Mouse (Mus musculus) CH12.LX (cell line): Measurements from ENCODE around the gene Wfdc6b. TPM values are rescaled to one million over a fixed set of nuclear protein-coding genes. Genes with fewer than 3 reads are reported as not detected.

Experiments used
- DNase-seq: peaks from one replicate; pipeline ENCODE4 v3.0.0-alpha.2; 2013; ENCODE audit errors: extremely low read depth
- H3K27ac ChIP-seq: 2 replicates; pipeline ENCODE4 v1.5.1; 2012; ENCODE audit warnings: low read depth, mild to moderate bottlenecking, control low read depth, moderate library complexity; ENCODE audit not compliant: insufficient read depth
- H3K27me3 ChIP-seq: replicated peaks from 2 replicates; pipeline ENCODE3; 2012; ENCODE audit warnings: inconsistent platforms
- H3K36me3 ChIP-seq, 2 experiments: replicated peaks in 1 of 2; 2 replicates each; pipeline versions ENCODE3 to v1.6.1; 2012; ENCODE audit warnings: inconsistent platforms in 1 of 2, low read length in 1 of 2, mild to moderate bottlenecking in 1 of 2, mixed read lengths in 1 of 2, moderate library complexity in 1 of 2; ENCODE audit not compliant: control insufficient read depth in 1 of 2, insufficient read depth in 1 of 2
- H3K4me1 ChIP-seq, 2 experiments: 2 replicates each; pipeline ENCODE4 v1.6.1; 2012; ENCODE audit warnings: inconsistent platforms in 1 of 2, moderate library complexity in 1 of 2; ENCODE audit not compliant: insufficient read depth in 2 of 2, control insufficient read depth in 1 of 2
- H3K4me2 ChIP-seq: 2 replicates; pipeline ENCODE4 v1.6.1; 2012; ENCODE audit warnings: low read depth, mild to moderate bottlenecking, control low read depth; ENCODE audit not compliant: poor library complexity, insufficient read depth, severe bottlenecking
- H3K4me3 ChIP-seq, 3 experiments: fragments of 150-350 bp in 1 of 3; sonication (generic) in 1 of 3; replicated peaks in 1 of 3; 2 replicates each; pipeline versions ENCODE3 to v1.5.1; 2011 to 2012; ENCODE audit warnings: low read depth in 2 of 3, low read length in 2 of 3, mild to moderate bottlenecking in 2 of 3, moderate library complexity in 2 of 3, control low read depth in 1 of 3, improper control_type of control experiment in 1 of 3, inconsistent platforms in 1 of 3, mixed read lengths in 1 of 3; ENCODE audit not compliant: poor library complexity in 1 of 3
- H3K79me2 ChIP-seq: replicated peaks from 2 replicates; pipeline ENCODE4 v1.6.1; 2012; ENCODE audit warnings: mild to moderate bottlenecking, moderate library complexity; ENCODE audit not compliant: control insufficient read depth, poor library complexity, insufficient read depth, severe bottlenecking; ENCODE audit errors: extremely low read depth
- H3K9ac ChIP-seq: 2 replicates; pipeline ENCODE4 v1.6.1; 2012; ENCODE audit warnings: low read depth, mild to moderate bottlenecking, control low read depth, moderate library complexity; ENCODE audit not compliant: insufficient read depth
- H3K9me3 ChIP-seq: replicated peaks from 2 replicates; pipeline ENCODE3; 2012; ENCODE audit warnings: low read length, inconsistent platforms, mixed read lengths
- BHLHE40 ChIP-seq: IDR thresholded peaks from 2 replicates; pipeline ENCODE4 v1.6.1; 2011; ENCODE audit warnings: mild to moderate bottlenecking, low read depth, low read length, improper control_type of control experiment
- CHD2 ChIP-seq: IDR thresholded peaks from 2 replicates; pipeline ENCODE4 v1.6.1; 2011; ENCODE audit warnings: low read length, improper control_type of control experiment
- E2F4 ChIP-seq: IDR thresholded peaks from 2 replicates; pipeline ENCODE4 v1.6.1; 2011; ENCODE audit warnings: low read depth, low read length, improper control_type of control experiment; ENCODE audit not compliant: insufficient replicate concordance
- EP300 ChIP-seq: IDR thresholded peaks from 2 replicates; pipeline ENCODE4 v1.6.1; 2011; ENCODE audit warnings: low read length, improper control_type of control experiment
- ETS1 ChIP-seq: conservative IDR thresholded peaks from 2 replicates; pipeline ENCODE4 v1.6.1; 2012; ENCODE audit warnings: low read depth, mild to moderate bottlenecking, inconsistent platforms, low read length, improper control_type of control experiment, moderate library complexity
- GABPA ChIP-seq: IDR thresholded peaks from 2 replicates; pipeline ENCODE4 v1.6.1; 2012; ENCODE audit warnings: low read depth, low read length, improper control_type of control experiment, inconsistent platforms; ENCODE audit not compliant: insufficient replicate concordance
- HCFC1 ChIP-seq: IDR thresholded peaks from 2 replicates; pipeline ENCODE4 v1.6.1; 2012; ENCODE audit warnings: low read depth, mild to moderate bottlenecking, inconsistent platforms, low read length, improper control_type of control experiment
- JUN ChIP-seq: IDR thresholded peaks from 2 replicates; pipeline ENCODE4 v1.6.1; 2011; ENCODE audit warnings: low read depth, mild to moderate bottlenecking, low read length, improper control_type of control experiment, moderate library complexity; ENCODE audit not compliant: insufficient read depth
- JUND ChIP-seq: conservative IDR thresholded peaks from 2 replicates; pipeline ENCODE4 v1.6.1; 2011; ENCODE audit warnings: low read depth, low read length, improper control_type of control experiment
- KAT2A ChIP-seq: IDR thresholded peaks from 2 replicates; pipeline ENCODE4 v1.6.1; 2012; ENCODE audit warnings: low read length, improper control_type of control experiment, inconsistent platforms; ENCODE audit not compliant: insufficient replicate concordance
- MAFK ChIP-seq: IDR thresholded peaks from 2 replicates; pipeline ENCODE4 v1.6.1; 2011; ENCODE audit warnings: low read length, improper control_type of control experiment; ENCODE audit not compliant: insufficient replicate concordance
- MAZ ChIP-seq: IDR thresholded peaks from 2 replicates; pipeline ENCODE4 v1.6.1; 2012; ENCODE audit warnings: low read depth, mild to moderate bottlenecking, inconsistent platforms, low read length, improper control_type of control experiment, moderate library complexity
- MXI1 ChIP-seq: IDR thresholded peaks from 2 replicates; pipeline ENCODE4 v1.6.1; 2011; ENCODE audit warnings: mild to moderate bottlenecking, low read depth, low read length, improper control_type of control experiment
- MYC ChIP-seq: IDR thresholded peaks from 2 replicates; pipeline ENCODE4 v1.6.1; 2011; ENCODE audit warnings: low read depth, mild to moderate bottlenecking, improper control_type of control experiment, low read length
- NELFE ChIP-seq: IDR thresholded peaks from 2 replicates; pipeline ENCODE4 v1.6.1; 2011; ENCODE audit warnings: low read depth, low read length, improper control_type of control experiment
- NRF1 ChIP-seq: IDR thresholded peaks from 2 replicates; pipeline ENCODE4 v1.6.1; 2014; ENCODE audit warnings: low read depth, mild to moderate bottlenecking, inconsistent platforms, low read length, improper control_type of control experiment, moderate library complexity
- POLR2A ChIP-seq: IDR thresholded peaks from 2 replicates; pipeline ENCODE4 v1.6.1; 2011; ENCODE audit warnings: low read depth, mild to moderate bottlenecking, improper control_type of control experiment, low read length
- POLR2AphosphoS2 ChIP-seq: IDR thresholded peaks from 2 replicates; pipeline ENCODE4 v1.6.1; 2011; ENCODE audit warnings: low read depth, low read length, improper control_type of control experiment
- RAD21 ChIP-seq: IDR thresholded peaks from 2 replicates; pipeline ENCODE4 v1.6.1; 2011; ENCODE audit warnings: low read depth, mild to moderate bottlenecking, low read length, improper control_type of control experiment, moderate library complexity
- TBP ChIP-seq: conservative IDR thresholded peaks from 2 replicates; pipeline ENCODE4 v1.6.1; 2011; ENCODE audit warnings: low read depth, low read length, improper control_type of control experiment
- TCF12 ChIP-seq: IDR thresholded peaks from 2 replicates; pipeline ENCODE4 v1.6.1; 2014; ENCODE audit warnings: low read depth, mild to moderate bottlenecking, inconsistent platforms, low read length, improper control_type of control experiment
- UBTF ChIP-seq: IDR thresholded peaks from 2 replicates; pipeline ENCODE4 v1.6.1; 2012; ENCODE audit warnings: low read depth, mild to moderate bottlenecking, inconsistent platforms, low read length, improper control_type of control experiment, moderate library complexity
- USF1 ChIP-seq: IDR thresholded peaks from 2 replicates; pipeline ENCODE4 v1.6.1; 2014; ENCODE audit warnings: low read depth, mild to moderate bottlenecking, inconsistent platforms, low read length, improper control_type of control experiment
- USF2 ChIP-seq: conservative IDR thresholded peaks from 2 replicates; pipeline ENCODE4 v1.6.1; 2011; ENCODE audit warnings: low read depth, low read length, improper control_type of control experiment
- ZMIZ1 ChIP-seq: IDR thresholded peaks from 2 replicates; pipeline ENCODE4 v1.6.1; 2012; ENCODE audit warnings: low read depth, mild to moderate bottlenecking, inconsistent platforms, low read length, improper control_type of control experiment
- ZNF384 ChIP-seq: IDR thresholded peaks from 2 replicates; pipeline ENCODE4 v1.6.1; 2012; ENCODE audit warnings: low read depth, low read length, improper control_type of control experiment, inconsistent platforms
- dilution Hi-C: fragments of 300-500 bp; cut with MboI; formaldehyde crosslinking; loops from 2 replicates; pipeline ENCODE4 v1.14.3; 2020; ENCODE audit warnings: low sequenced_read_pairs; ENCODE audit not compliant: extremely low pct_unique_long_range_greater_than_20kb, extremely low pct_ligation_motif_present
- in situ Hi-C: fragments of 300-500 bp; cut with MboI; formaldehyde crosslinking; loops from 3 replicates; pipeline ENCODE4 v1.14.3; 2019; ENCODE audit warnings: low sequenced_read_pairs, low pct_ligation_motif_present, low pct_unique_long_range_greater_than_20kb, mixed read lengths
- polyA plus RNA-seq: library from polyadenylated mRNA; unstranded; fragments of >175 nt; gene quantifications from 2 replicates; pipeline ENCODE4 v1.2.1, GENCODE M21; 2012; ENCODE audit warnings: low read depth; ENCODE audit not compliant: insufficient read length
- total RNA-seq, 2 experiments: library from RNA; depleted of rRNA; stranded (reverse); fragments of 300-350 nt in 1 of 2; fragments of >200 nt in 1 of 2; gene quantifications; 2 replicates each; pipeline ENCODE4 v1.2.3; 2012 to 2014

Gene Wfdc6b
- total and polyA plus RNA-seq, 3 experiments, result not detected

- Histone ChIP-seq H3K9me3 (peaks cover 2% of the 10 kb centered on the region), H3K4me3 (no peak overlapping the region), H3K9ac (no peak overlapping the region), H3K36me3 (no peaks in the 10 kb centered on the region), H3K4me2 (no peak overlapping the region), H3K4me1 (no peaks in the 10 kb centered on the region), H3K79me2 (no peaks in the 10 kb centered on the region), H3K27ac (no peak overlapping the region), H3K27me3 (peaks cover 80% of the 10 kb centered on the region)
- DNase-seq, result no peak
- dilution Hi-C loops, result no loop called here
- TF ChIP-seq E2F4, result no peak
- no peak for TF ChIP-seq BHLHE40
- no peak for TF ChIP-seq MYC
- TF ChIP-seq USF2, result no peak
- TF ChIP-seq EP300, result no peak
- TF ChIP-seq TBP, result no peak
- in situ Hi-C loops, result loop anchor here (10.0 kb wide), 1 partner anchor 46 kb away; the partner anchor contains the start of genes Wfdc10 and Wfdc9
Measured at GRCm38 (mm10) chr2:164608781-164609180, 4.5 kb upstream of the Wfdc6b start.

- DNase-seq, result no peak
- Histone ChIP-seq H3K27me3 (peaks cover 61% of the 10 kb centered on the region), H3K79me2 (no peaks in the 10 kb centered on the region), H3K9me3 (no peaks in the 10 kb centered on the region), H3K36me3 (no peaks in the 10 kb centered on the region), H3K4me3 (no peak overlapping the region), H3K9ac (no peak overlapping the region), H3K27ac (no peak overlapping the region), H3K4me1 (peaks cover 0 to 2% of the 10 kb centered on the region in 2 experiments; a peak in 2 of 4 replicates), H3K4me2 (no peak overlapping the region)
- dilution Hi-C loops, result no loop called here
- TF ChIP-seq MYC (no peak), TBP (no peak), ZNF384 (no peak), UBTF (no peak), POLR2AphosphoS2 (no peak), EP300 (no peak), E2F4 (no peak)
- in situ Hi-C loops, result no loop called here
Measured at GRCm38 (mm10) chr2:164615386-164615785, 2.1 kb downstream of the Wfdc6b start.

GRCm38 (mm10) chr2:164619050-164619449, 5.7 kb downstream of the Wfdc6b start:
- H3K9me3 ChIP-seq, result no peaks in the 10 kb centered on the region
- H3K27me3 ChIP-seq, result peaks cover 70% of the 10 kb centered on the region
- no peak overlapping the region for H3K27ac ChIP-seq
- H3K4me1 ChIP-seq, result peaks cover 0 to 2% of the 10 kb centered on the region in 2 experiments; a peak in 2 of 4 replicates
- no peak overlapping the region for H3K4me3 ChIP-seq
- DNase-seq, result no peak
- H3K79me2 ChIP-seq, result no peaks in the 10 kb centered on the region
- dilution Hi-C loops (no loop called here), in situ Hi-C loops (no loop called here)
- no peaks in the 10 kb centered on the region for H3K36me3 ChIP-seq
- no peak overlapping the region for H3K9ac ChIP-seq
- no peak overlapping the region for H3K4me2 ChIP-seq
- TF ChIP-seq KAT2A (no peak), MXI1 (no peak), RAD21 (no peak), MAFK (no peak), CHD2 (no peak), GABPA (no peak), BHLHE40 (no peak), JUN (no peak), POLR2A (no peak), ZMIZ1 (no peak), MAZ (no peak), TCF12 (no peak), ETS1 (no peak), HCFC1 (no peak), JUND (no peak), USF1 (no peak), NRF1 (no peak), NELFE (no peak)
